Mouse (Mus musculus) heart, postnatal 4 days (tissue): Measurements from ENCODE around the gene Zfp740. TPM values are rescaled to one million over a fixed set of nuclear protein-coding genes. Genes with fewer than 3 reads are reported as not detected.
A peak's percentile ranks its signal among the peaks of the same experiment; 100 is the strongest.
"Not testable (repeated sequence)": the region's sequence is repeated elsewhere in the genome, so short reads cannot be mapped to it uniquely, and the experiment has no call there.

Experiments used
- DNase-seq: peaks from one replicate; pipeline ENCODE4 v3.0.0; 2021
- total RNA-seq, 2 experiments: library from RNA; stranded (reverse); gene quantifications; 2 replicates each; pipeline ENCODE4 v1.2.3; 2021

Gene Zfp740
- total RNA-seq, 2 experiments from 2014 or later: 45.3 to 49.4 TPM

GRCm38 (mm10) chr15:102192820-102193386 lies 10.1 kb upstream of the Zfp740 start:
- DNase-seq: no peak

- DNase-seq: no peak
Observed at GRCm38 (mm10) chr15:102193652-102194051, 9.4 kb upstream of the Zfp740 start.

- no peak for DNase-seq
Observed at GRCm38 (mm10) chr15:102194439-102194838, 8.6 kb upstream of the Zfp740 start.

DNA sequence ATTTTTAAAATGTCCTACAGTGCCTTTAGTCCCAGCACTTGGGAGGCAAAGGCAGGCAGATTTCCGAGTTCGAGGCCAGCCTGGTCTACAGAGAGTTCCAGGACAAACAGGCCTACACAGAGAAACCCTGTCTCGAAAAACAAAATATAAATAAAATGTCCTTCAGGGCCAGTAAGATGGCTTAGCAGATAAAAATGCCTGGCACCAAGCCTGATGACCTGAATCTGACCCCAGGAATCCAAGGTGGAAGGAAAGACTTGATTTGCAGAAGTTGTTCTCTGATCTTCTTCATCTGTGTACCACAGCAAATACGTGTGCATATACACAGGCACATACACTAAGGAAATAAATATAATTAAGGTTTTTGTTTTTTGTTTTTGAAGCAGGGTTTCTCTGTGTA lies 7.7 kb upstream of the Zfp740 start:
- DNase-seq: no peak

GRCm38 (mm10) chr15:102198841-102199240 lies 4.2 kb upstream of the Zfp740 start:
- no peak for DNase-seq

DNA sequence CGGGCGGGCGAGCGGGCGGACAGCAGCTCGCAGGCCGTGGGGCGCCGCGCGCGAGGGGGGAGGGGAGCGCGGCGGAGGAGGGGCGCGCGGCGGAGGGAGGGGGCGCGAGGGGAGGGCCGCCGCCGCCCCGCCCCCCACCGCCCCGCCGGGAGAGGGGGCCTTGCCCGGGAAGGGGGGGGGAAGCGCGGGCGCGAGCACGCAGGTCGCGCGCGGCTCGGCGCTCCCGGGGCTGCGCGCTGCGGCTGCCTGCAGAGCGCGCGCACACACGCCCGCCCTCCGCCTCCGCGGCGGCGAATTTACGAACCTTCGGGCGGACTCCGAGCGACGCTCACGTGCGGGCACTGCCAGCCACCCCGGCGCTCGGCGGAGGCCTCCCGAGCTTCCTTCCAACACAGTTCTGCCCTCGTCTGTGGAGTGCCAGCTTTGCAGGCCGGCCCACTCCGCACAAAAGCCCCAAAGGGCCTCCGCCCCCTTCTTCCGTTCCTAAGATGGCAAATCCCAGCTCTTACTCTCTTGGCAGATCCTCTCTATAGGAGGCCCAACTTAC lies 859 bp downstream of the Zfp740 start:
- DNase-seq: peak; percentile 69

DNA sequence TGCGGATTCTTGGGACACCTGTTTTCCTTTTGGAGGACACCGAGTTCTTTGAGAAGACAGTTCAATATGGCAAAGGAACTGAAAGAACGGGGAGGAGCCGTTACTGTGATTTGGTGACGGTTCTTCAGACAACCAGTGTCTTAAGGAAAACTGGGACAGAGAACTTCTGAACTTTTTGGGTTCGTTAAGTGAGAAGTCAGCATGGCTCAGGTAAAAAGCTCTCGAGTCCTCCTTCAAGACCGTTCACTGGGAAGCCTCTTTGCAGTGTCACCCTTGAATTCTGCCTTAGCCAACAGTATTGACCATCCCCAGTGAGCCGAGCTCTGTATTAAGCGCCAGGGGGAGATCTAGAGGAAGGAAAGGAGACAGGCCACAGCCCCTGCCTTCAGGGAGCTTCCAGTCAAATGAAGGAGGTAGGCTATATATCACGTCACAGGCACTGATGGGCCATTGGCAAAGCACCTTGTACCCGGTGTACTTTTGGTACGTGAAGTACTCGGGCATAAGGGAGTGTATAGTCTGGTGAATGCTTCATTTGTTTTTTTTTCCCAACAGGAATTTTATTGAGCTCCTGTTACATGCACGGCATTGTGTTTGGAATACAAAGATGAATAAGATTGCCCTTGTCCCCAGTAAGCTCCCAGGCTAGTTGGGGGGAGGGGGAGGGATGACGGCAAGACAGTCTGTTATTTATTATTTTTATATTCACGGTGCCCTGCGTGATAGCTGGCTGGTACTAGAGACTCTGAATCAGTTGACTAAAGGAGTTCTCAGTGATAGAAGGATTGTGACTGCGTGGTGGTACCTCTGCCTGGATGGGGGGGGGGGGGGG lies 1.8 kb downstream of the Zfp740 start, which contains the start of gene Csad:
Gene Csad, minus strand, starts transcription at position 51 of the 832 bp plus-strand sequence.
- no peak for DNase-seq

GRCm38 (mm10) chr15:102205779-102206178 lies 2.7 kb downstream of the Zfp740 start:
- no peak for DNase-seq

- DNase-seq: no peak
Observed at GRCm38 (mm10) chr15:102207351-102207750, 4.3 kb downstream of the Zfp740 start.

- no peak for DNase-seq
Observed at GRCm38 (mm10) chr15:102208092-102208561, 5.1 kb downstream of the Zfp740 start.

DNA sequence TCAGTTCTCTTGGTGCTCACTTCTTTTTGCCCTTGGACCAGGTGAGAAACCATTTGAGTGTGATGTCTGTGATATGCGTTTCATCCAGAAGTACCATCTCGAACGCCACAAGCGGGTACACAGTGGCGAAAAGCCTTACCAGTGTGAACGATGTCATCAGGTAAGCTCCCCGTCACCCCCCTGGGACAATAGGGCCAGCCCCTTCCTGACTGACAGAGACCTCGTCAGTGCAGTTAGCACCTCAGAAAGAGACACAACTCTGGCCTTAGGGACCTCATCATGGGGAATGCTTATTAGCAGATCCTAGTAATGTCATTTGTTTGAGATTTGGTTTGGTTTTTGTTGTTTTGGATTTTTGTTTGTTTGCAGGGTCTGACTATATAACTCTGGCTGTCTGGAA lies 6.1 kb downstream of the Zfp740 start:
- no peak for DNase-seq

GRCm38 (mm10) chr15:102210816-102211215 lies 7.8 kb downstream of the Zfp740 start:
- no peak for DNase-seq

GRCm38 (mm10) chr15:102211895-102212294 lies 8.8 kb downstream of the Zfp740 start:
- no peak for DNase-seq

DNA sequence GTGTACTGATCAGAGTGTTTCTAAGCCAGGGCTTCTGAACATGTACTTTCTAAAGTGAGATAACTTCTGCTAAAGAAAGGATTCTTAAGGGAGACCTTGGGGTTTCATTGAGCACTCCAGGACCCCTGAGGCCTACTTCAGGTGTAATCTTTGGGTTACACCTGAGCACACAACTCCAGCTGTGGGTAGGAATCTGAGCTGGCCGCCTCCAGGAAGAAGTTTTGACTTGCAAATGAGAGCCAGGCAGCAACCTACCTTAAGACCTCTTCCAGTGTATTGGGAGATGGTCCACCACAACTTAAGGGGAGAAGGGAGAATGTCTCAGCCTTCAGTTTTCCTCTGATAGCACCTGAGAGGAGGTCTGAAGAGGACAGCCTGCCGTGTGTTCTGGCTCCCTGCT lies 11.1 kb downstream of the Zfp740 start:
- DNase-seq: no peak

DNA sequence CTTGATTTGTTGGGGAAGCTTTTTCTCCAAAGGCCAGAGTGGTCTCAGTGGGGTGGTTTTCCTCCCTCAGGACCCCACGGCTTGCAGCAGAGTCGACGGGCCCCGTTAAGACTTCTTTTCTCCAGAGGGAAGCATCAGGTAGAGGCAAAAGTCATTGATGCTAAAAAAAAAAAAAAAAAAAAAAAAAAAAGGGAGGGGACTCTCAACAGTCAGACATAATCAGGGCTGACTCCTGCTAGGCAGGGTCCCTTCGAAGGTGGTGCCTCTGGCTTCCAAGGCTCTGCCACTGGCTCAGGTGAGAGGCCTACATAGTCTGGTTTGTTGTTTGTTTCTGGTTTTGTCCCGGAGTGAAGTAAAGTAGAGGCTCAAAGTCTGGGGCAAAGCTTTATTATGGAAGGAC lies 12.6 kb downstream of the Zfp740 start:
- DNase-seq: no peak

GRCm38 (mm10) chr15:102216459-102217228 lies 13.6 kb downstream of the Zfp740 start:
- DNase-seq: no peak

GRCm38 (mm10) chr15:102217325-102217724 lies 14.3 kb downstream of the Zfp740 start:
- no peak for DNase-seq

GRCm38 (mm10) chr15:102222386-102222785 lies 19.3 kb downstream of the Zfp740 start:
- DNase-seq: no peak

DNA sequence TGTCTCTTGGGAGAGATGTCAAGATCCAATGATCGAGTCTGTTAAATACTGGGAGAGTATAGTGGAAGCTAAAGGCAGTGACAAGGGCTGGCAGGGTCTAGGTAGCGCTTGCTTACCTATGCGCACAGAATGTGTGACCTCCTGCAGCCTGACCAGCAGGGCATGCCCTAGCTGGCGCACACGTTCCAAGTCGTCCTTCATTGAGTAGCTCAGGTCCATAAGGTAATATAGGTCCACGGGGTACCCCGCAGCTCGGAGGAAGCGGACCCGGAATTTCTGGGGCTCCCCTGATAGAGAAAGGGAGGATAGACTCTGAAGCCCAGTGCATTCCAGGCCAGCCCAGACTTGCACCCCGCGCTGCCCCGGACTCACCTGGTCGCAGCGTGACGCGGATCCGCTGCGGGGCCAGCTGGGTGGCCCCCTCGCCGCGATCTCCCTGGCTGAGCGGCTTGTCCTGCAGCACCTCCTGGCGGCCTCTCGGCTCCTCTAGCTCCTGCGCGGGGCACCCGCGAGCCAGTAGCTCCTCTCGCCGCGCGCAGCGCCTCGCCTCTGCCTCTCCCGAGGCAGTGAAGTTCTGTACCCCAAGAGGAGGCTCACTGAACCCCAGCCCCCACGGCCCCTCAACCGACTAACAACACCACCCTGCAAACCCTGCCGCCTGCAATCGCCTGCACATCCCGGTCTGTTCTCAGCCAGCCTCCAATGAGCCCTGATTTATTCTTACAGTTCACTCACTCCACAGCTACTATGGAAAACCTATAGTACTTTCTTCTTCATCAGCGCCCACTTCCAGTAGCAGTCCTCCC lies 21.3 kb downstream of the Zfp740 start:
- DNase-seq: peak; percentile 86

DNA sequence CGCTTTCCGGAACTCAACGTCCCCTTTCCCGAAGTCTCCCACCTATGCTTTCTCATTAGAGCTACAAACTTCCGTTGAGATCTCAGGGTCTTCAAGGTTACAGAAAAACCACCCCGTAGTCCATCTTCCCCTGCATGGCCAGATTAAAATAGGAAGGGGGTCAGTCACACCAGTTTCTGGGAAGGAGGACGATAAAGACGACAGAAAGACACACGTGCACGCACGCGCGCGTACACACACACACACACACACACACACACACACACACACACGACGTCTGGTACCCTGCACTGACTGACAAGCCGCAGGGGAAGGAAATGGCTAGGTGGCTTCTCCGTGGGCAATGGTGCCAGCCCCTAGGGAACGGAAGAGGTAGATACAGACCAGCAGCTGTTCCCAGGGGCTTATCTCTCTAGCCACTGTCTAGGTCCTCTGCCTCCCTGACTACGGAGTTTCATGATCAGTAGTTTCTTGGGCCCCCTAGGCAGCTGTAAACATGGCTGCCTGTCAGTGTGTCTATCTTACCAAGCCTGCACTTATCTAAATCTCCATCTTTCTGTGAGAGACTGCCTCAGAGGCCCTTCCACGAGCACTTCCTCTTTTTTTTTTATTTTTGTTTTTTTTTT lies 22.1 kb downstream of the Zfp740 start:
- DNase-seq: no peak

GRCm38 (mm10) chr15:102225619-102226018 lies 22.6 kb downstream of the Zfp740 start:
- DNase-seq: not testable (repeated sequence)
